Mouse (Mus musculus) right cerebral cortex, postnatal 25 days (tissue): ENCODE results near the gene Vsir.

Source experiments
- DNase-seq: peaks from one replicate; pipeline ENCODE4 v3.0.0; 2022

The Vsir gene

GRCm38 (mm10) chr10:60354003-60354325, 7.3 kb downstream of the Vsir start:
- no peak for DNase-seq

GRCm38 (mm10) chr10:60354881-60355677, 8.4 kb downstream of the Vsir start:
- no peak for DNase-seq

DNA sequence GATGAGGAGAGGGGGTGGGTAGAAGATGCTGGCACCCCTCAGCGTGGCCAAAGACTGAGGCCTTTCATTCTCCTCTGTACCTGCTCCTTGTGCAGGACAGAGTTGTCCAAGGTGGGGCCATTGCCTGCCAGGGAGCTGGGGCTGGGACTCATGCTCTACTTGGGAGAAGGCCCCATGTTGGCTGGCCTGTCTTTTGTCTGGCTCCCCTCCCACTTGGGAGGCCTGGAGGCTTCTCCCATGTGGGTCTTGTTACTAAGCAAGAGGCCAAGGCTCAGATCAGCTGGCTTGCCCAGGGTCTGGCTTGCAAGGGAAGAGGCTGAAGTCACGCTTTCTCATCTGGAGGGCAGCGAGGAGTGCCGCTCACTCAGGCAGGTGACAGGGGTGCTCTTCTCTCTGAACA, 10.8 kb downstream of the Vsir start:
- no peak for DNase-seq

DNA sequence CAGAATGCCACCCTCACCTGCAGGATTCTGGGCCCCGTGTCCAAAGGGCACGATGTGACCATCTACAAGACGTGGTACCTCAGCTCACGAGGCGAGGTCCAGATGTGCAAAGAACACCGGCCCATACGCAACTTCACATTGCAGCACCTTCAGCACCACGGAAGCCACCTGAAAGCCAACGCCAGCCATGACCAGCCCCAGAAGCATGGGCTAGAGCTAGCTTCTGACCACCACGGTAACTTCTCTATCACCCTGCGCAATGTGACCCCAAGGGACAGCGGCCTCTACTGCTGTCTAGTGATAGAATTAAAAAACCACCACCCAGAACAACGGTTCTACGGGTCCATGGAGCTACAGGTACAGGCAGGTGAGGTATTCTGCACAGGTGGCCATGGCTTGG, 11.2 kb downstream of the Vsir start:
- DNase-seq = no peak

DNA sequence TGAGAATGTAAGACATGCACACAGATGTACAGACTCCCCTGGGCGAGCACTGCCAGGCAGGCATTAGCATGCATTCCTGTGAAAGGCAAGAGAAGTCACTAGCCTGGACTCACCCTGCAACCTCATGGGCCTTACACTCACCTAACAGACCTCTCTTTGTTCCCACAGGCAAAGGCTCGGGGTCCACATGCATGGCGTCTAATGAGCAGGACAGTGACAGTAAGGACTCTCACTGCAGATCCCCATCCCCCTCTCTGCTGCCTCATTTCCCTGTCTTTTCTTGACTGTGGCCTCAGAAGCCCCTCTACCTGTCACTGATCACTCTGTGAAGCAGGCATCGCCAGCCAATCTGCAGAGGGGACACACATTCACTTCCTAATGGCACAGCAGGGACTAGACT, 12.1 kb downstream of the Vsir start:
- DNase-seq = no peak

DNA sequence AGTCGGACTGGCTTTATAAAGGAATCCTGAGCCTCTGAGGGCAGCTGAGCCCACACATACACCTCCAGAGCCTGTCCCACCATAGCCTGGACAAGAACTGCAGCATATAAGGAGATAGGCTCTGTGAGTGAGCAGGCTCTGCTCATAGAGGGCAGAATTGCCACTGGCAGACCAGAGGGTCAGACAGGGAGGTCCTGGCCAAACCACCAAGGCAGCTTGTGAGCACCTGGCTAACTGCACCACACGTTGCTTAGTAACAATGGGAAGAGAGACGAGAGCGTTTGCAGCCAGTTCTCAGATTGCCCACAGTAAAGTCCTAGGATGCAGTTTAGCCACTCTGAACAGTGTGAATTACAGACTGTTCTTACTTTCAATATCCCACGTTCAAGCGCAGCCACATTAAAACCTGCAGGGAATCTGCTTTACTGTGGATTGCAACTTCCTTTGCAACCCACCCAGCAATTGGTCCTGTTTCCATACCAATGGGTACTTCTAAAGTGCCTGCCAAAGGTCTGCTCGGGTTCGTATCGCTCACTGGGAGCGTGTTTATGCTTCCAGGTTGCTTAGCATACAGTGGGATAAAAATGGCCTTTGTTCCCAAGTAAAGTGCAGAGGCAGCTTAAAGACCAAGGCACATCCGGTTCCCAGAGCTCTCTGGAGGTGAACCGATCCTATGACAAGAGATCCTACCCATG, 15.1 kb downstream of the Vsir start:
- no peak for DNase-seq

- no peak for DNase-seq
These were observed 15.6 kb downstream of the Vsir start for GRCm38 (mm10) chr10:60362310-60362628.

DNA sequence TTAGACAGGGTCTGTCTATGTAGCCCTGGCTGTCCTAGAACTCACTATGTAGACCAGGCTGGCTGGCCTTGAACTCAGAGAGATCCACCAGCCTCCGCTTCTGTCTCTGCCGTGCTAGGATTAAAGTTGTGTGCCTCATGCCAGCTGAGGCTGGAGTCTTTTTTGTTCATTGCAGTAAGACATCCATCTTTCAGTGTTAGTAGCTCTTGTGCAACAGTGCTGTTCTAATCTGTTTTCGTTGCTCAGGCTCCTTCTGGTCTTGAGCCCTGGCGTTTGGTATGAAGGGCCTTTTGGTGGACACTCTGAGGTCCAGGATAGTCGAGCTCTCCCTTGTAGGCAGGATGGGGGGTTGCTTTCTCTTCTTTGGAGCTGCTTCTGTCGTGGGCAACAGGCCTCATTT, 16.8 kb downstream of the Vsir start:
- no peak for DNase-seq

GRCm38 (mm10) chr10:60367145-60367544, 20.5 kb downstream of the Vsir start:
- no peak for DNase-seq

DNA sequence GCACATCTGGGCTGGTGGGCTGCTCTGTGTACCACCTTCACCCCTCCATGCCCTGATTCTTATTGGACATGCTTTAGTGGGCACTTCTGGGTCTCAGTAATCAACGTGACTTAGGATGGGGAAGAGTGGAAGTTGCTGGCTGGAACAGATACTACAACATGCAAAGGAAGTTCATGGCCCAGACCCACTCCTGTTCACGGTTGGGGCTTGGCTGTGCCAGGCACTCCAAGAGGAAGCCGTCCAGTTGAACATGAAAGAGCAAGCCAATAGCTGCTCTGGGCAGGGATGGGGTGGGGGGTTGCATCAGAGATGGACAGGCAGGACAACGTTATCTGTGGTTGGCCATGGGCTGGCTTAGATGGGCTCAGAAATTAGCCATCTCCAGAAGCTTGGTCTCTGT, 21.3 kb downstream of the Vsir start:
- DNase-seq = no peak

- DNase-seq = no peak
These were observed 22.8 kb downstream of the Vsir start for GRCm38 (mm10) chr10:60369405-60369804.

DNA sequence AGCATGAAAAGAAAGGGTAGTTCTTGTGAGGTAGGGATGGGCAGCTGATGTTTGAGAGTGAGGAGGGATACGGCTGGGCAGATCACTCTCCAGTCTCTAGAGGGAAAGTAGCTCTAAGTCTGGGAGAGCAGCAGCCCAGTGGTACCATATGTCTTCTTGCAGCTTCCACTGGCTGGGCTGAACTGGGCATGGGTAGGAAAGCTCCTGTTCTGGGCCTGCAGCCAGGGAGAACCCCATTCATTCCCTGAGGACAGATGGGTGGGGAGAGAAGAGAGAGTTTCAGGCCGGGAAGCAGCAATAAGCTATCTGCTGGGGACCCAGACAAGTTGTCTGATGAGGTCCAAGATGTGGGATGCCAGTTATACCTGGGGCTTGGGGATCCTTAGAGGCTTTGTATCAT, 23.4 kb downstream of the Vsir start:
- peak; percentile 44 for DNase-seq

- DNase-seq = no peak
These were observed 24.0 kb downstream of the Vsir start for GRCm38 (mm10) chr10:60370601-60371061.

DNA sequence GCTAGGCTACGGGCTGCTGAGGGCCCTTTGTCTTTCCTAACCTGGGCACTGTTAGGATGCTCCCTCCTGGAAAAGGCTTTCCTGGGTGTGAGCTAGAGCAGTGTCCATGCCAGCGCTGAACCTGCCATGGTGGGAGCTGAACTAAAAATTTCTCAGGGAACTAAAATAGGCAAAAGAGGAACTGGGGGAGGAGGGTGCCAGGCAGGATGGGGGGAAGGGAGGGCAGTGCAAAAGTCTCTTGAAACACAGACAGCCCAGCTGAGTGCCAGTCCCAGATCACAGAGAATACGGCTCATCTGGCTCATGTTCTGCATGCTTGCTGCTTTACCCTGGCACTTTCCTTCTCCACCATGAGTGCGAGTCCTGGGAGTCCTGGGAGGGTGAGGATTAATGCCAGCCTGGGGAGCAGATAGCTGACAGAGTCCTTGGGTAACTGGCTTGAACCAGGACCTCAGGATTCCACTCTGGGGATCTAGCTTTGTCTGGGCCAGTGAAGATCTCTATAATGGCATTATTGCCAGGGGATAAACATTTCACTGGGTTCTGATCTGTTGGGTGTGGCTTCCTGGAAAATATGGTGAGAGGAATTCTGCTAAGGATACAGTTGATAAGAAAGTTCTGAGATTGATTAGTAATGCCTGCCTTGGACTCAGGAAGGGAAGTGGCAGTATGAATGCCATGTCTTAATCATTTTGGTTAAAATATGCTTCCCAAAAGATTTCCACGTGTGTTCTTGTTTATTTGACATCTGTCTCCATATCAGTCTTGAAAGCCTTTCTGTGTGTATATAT, 25.1 kb downstream of the Vsir start:
- DNase-seq = no peak

DNA sequence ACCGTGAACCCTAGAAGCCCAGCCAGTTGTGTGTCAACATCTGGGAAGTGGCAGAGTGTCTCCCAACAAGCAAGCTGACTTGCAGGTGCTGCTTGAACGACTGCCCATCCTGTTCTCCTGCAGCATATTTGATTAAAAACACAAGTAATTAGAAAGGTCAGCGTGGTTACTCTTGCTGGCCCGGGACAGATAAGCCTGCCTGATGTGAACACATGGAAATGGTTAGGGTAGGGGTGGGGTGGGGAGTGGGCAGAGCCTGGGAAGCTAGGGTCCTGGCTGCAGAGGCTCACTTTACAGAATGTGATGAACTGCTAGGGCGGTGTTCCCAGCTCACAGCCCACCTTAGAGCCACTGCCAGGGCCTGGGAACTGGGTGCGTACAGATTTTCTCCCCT, 26.9 kb downstream of the Vsir start:
- no peak for DNase-seq

GRCm38 (mm10) chr10:60373937-60374578, 27.4 kb downstream of the Vsir start:
- no peak for DNase-seq

DNA sequence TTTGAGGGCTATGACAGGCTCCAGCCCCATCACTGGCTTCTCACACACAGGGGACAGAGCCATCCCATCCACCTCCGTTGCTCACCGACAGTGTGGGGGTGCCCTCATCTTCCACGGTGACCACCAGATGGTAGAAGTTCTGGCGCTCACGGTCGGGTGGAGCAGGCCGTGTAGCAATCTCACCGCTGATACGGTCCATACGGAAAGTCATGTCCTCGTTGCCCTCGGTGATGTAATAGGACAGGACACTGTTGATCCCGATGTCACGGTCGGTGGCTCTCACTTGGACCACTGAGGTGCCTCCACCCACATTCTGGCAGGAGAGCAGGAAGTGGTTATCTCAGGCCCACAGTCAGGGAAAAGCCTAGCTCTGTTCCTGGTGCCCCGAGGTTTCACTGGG, 30.1 kb downstream of the Vsir start:
- DNase-seq = no peak

- no peak for DNase-seq
These were observed 32.8 kb downstream of the Vsir start for GRCm38 (mm10) chr10:60379419-60379957.

DNA sequence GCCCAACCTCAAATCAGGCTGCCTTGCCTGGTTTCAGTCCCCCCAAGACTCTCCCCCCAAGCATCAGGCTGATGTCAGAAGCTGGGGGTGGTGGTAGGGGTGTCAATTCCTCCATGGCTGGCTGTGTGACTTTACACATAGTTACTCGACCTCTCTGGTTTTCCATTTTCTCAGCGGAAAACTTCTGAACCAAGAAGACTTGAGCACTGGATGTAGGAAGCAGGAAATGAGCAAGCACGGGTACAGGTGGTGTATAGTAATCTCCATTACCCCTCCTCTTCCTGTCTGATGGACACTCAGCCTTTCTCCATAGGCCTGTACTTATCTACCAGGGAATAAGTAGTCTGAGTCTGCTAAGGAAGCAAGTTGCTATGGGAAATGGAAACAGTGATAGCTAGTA, 33.6 kb downstream of the Vsir start:
- no peak for DNase-seq

- no peak for DNase-seq
These were observed 34.7 kb downstream of the Vsir start for GRCm38 (mm10) chr10:60381142-60381925.

GRCm38 (mm10) chr10:60388332-60388731, 41.7 kb downstream of the Vsir start:
- DNase-seq = no peak

GRCm38 (mm10) chr10:60389447-60389865, 42.8 kb downstream of the Vsir start:
- no peak for DNase-seq
